Mouse (Mus musculus) MEL (cell line): ENCODE results near the gene Chst12. TPM values are rescaled to one million over a fixed set of nuclear protein-coding genes. Genes with fewer than 3 reads are reported as not detected.

Source experiments
- polyA plus RNA-seq, 2 experiments: library from polyadenylated mRNA; stranded (reverse) in 1 of 2; unstranded in 1 of 2; fragments of >175 nt in 1 of 2; fragments of >200 nt in 1 of 2; gene quantifications; 2 replicates each; pipeline versions ENCODE4 v1.2.1 to v1.2.4; 2012; ENCODE audit warnings: low replicate concordance in 2 of 2, low read depth in 1 of 2; ENCODE audit not compliant: insufficient read length in 2 of 2, insufficient read depth in 1 of 2, missing spikeins in 1 of 2
- total RNA-seq: library from RNA; depleted of rRNA; stranded (reverse); fragments of 300-350 nt; gene quantifications from 2 replicates; pipeline ENCODE4 v1.2.3, GENCODE M21; 2012; rRNA removed

Gene Chst12
- total and polyA plus RNA-seq, 3 experiments = 4.1 to 8.6 TPM; not detected in 1

Other genes starting within 250 kb of the Chst12 start
- 37.4 and 40.5 TPM in 2 replicates for gene Mad1l1, start 184.0 kb upstream of the Chst12 start, total RNA-seq
- 10 to 100 TPM in 1 of 2 experiments, not detected in 1; 65.2 TPM for gene Mad1l1, start 184.0 kb upstream of the Chst12 start, polyA plus RNA-seq
- 64.1 and 69.6 TPM in 2 replicates for gene Nudt1, start 183.9 kb upstream of the Chst12 start, total RNA-seq
- gene Nudt1, start 183.9 kb upstream of the Chst12 start, polyA plus RNA-seq = 10 to 100 TPM in 1 of 2 experiments, not detected in 1; 77.2 TPM
- 12.1 and 14.1 TPM in 2 replicates for gene Mrm2, start 173.7 kb upstream of the Chst12 start, total RNA-seq
- gene Mrm2, start 173.7 kb upstream of the Chst12 start, polyA plus RNA-seq = 10 to 100 TPM in 1 of 2 experiments, not detected in 1; 15.3 TPM
- 16.1 and 19.7 TPM in 2 replicates for gene Snx8, start 116.3 kb upstream of the Chst12 start, total RNA-seq
- gene Snx8, start 116.3 kb upstream of the Chst12 start, polyA plus RNA-seq = 10 to 100 TPM in 1 of 2 experiments, not detected in 1; 30.7 TPM
- 303 and 340 TPM in 2 replicates for gene Eif3b, start 86.2 kb upstream of the Chst12 start, total RNA-seq
- 100 to 1,000 TPM; 376 to 580 TPM for gene Eif3b, start 86.2 kb upstream of the Chst12 start, polyA plus RNA-seq
- gene Gm4869, start 59.9 kb upstream of the Chst12 start, total RNA-seq = 0.07 TPM in 1 of 2 replicates, not detected in the other
- gene Gm4869, start 59.9 kb upstream of the Chst12 start, polyA plus RNA-seq = under 1 TPM in 1 of 2 experiments, not detected in 1; 0.08 TPM
- gene Grifin, start 59.5 kb downstream of the Chst12 start, total RNA-seq = not detected in 2 replicates
- gene Grifin, start 59.5 kb downstream of the Chst12 start, polyA plus RNA-seq = under 1 TPM in 1 of 2 experiments, not detected in 1; 0.32 TPM
- 8.6 and 14.1 TPM in 2 replicates for gene Lfng, start 101.8 kb downstream of the Chst12 start, total RNA-seq
- gene Lfng, start 101.8 kb downstream of the Chst12 start, polyA plus RNA-seq = 10 to 100 TPM in 1 of 2 experiments, not detected in 1; 11.2 TPM
- 4.6 and 5.9 TPM in 2 replicates for gene Ttyh3, start 143.5 kb downstream of the Chst12 start, total RNA-seq
- 10 to 100 TPM in 1 of 2 experiments, not detected in 1; 35.7 TPM for gene Ttyh3, start 143.5 kb downstream of the Chst12 start, polyA plus RNA-seq
- gene Iqce, start 196.8 kb downstream of the Chst12 start, total RNA-seq = 6.4 and 7.3 TPM in 2 replicates
- 10 to 100 TPM in 1 of 2 experiments, not detected in 1; 21.2 TPM for gene Iqce, start 196.8 kb downstream of the Chst12 start, polyA plus RNA-seq
- 11.6 and 13.7 TPM in 2 replicates for gene Brat1, start 199.5 kb downstream of the Chst12 start, total RNA-seq
- 10 to 100 TPM in 1 of 2 experiments, not detected in 1; 14.2 TPM for gene Brat1, start 199.5 kb downstream of the Chst12 start, polyA plus RNA-seq
- 1.7 TPM in 2 replicates for gene Amz1, start 218.6 kb downstream of the Chst12 start, total RNA-seq
- gene Amz1, start 218.6 kb downstream of the Chst12 start, polyA plus RNA-seq = under 1 TPM in 1 of 2 experiments, not detected in 1; 0.68 TPM